Mouse (Mus musculus) ES-E14 (cell line): Measurements from ENCODE around the gene Dapk3.

ENCODE experiments used
- HCFC1 ChIP-seq: IDR thresholded peaks from 2 replicates; pipeline ENCODE4 v1.6.1; 2012; ENCODE audit warnings: low read length, inconsistent platforms, borderline replicate concordance; ENCODE audit not compliant: insufficient read depth
- MAFK ChIP-seq: IDR thresholded peaks from 2 replicates; pipeline ENCODE4 v1.6.1; 2014; ENCODE audit warnings: mild to moderate bottlenecking, low read depth, low read length, inconsistent platforms; ENCODE audit not compliant: insufficient read depth
- ZNF384 ChIP-seq: IDR thresholded peaks from 2 replicates; pipeline ENCODE4 v1.6.1; 2012; ENCODE audit warnings: low read depth, low read length, inconsistent platforms

- no peak for TF ChIP-seq HCFC1
- no peak for TF ChIP-seq ZNF384
- no peak for TF ChIP-seq MAFK
These were observed 33.5 kb downstream of the Dapk3 start for GRCm38 (mm10) chr10:81216260-81216659.
